ENCODE assay signal across 16 mouse cellular contexts in genomic region chr10:27344278-27344677, GRCm38 (mm10).
DNase-seq lines count a peak whose midpoint lies in the region; ATAC-seq lines count a peak whose summit lies in the region.
"Had no signal": no experiment of that assay in that cellular context is flagged by ENCODE, and none has a peak within 500 bp of the region (broad histone marks: within the 10 kb centered on the region; RNA-seq: fewer than 3 reads in every experiment).

No protein-coding gene starts in this region.

- no peak overlapping the region for H3K4me3 ChIP-seq in limb, embryonic 11.5 days (ENCODE audit: low read depth, low read length)
- no peak overlapping the region for H3K4me3 ChIP-seq in limb, embryonic 10.5 days
- H3K4me3 ChIP-seq in embryonic facial prominence, embryonic 10.5 days, result no peak overlapping the region
- H3K4me3 ChIP-seq: heart, embryonic 12.5 days; limb, embryonic 15.5 days; myocyte had no signal

- no peaks in the 10 kb centered on the region for H3K27me3 ChIP-seq in limb, embryonic 11.5 days (ENCODE audit: control insufficient read depth, insufficient read depth, low read length)
- H3K27me3 ChIP-seq in limb, embryonic 10.5 days (ENCODE audit: low read depth, poor library complexity, severe bottlenecking), result no peaks in the 10 kb centered on the region
- H3K27me3 ChIP-seq in embryonic facial prominence, embryonic 10.5 days (replicated peaks; ENCODE audit: low read depth, poor library complexity, severe bottlenecking), result no peaks in the 10 kb centered on the region
- H3K27me3 ChIP-seq: heart, embryonic 12.5 days; limb, embryonic 15.5 days had no signal

- WGBS in limb, embryonic 11.5 days, result 42% methylated on average over 7 of the region's 7 CpGs
- 47% methylated on average over 7 of the region's 7 CpGs for WGBS in limb, embryonic 10.5 days
- 43% methylated on average over 7 of the region's 7 CpGs for WGBS in embryonic facial prominence, embryonic 10.5 days

- no peaks in the 10 kb centered on the region for H3K9me3 ChIP-seq in limb, embryonic 11.5 days (ENCODE audit: control insufficient read depth, low read length)
- no peaks in the 10 kb centered on the region for H3K9me3 ChIP-seq in limb, embryonic 10.5 days (replicated peaks)
- H3K9me3 ChIP-seq in embryonic facial prominence, embryonic 10.5 days, result 0 out of 2 replicates have a peak, but pooled peaks cover 3% of the 10 kb centered on the region
- H3K9me3 ChIP-seq: heart, embryonic 12.5 days; limb, embryonic 15.5 days had no signal

- H3K9ac ChIP-seq in limb, embryonic 11.5 days (ENCODE audit: low read length), result no peak overlapping the region
- H3K9ac ChIP-seq: heart, embryonic 12.5 days; limb, embryonic 15.5 days had no signal

- H3K4me2 ChIP-seq in limb, embryonic 11.5 days (ENCODE audit: low read depth, severe bottlenecking), result no peak overlapping the region
- H3K4me2 ChIP-seq: heart, embryonic 12.5 days; limb, embryonic 15.5 days had no signal

- DNase-seq in limb, embryonic 11.5 days (ENCODE audit: low spot score), result peak; percentile 22
- DNase-seq in limb, embryonic 10.5 days (ENCODE audit: low spot score), result no peak
- peak; percentile 40 for DNase-seq in embryonic facial prominence, embryonic 10.5 days (ENCODE audit: low spot score)
- DNase-seq in mesoderm, embryonic 11.5 days (ENCODE audit: low read depth, low spot score), result peak; percentile 23
- DNase-seq in retina, embryonic 14.5 days (ENCODE audit: low spot score), result peak; percentile 54
- DNase-seq in right cerebral cortex, postnatal 10 days (ENCODE audit: low spot score in 2 of 2), result no peak
- DNase-seq in yolk sac, embryonic 10.5 days (ENCODE audit: low spot score), result no peak
- no peak for DNase-seq in cerebellum, postnatal 4 days (ENCODE audit: low spot score in 2 of 2)
- DNase-seq: adrenal gland, postnatal 36 days; gastrocnemius, postnatal 14 days; kidney, adult 9 months; lung, adult 2 months had no signal

- H3K36me3 ChIP-seq in limb, embryonic 11.5 days (ENCODE audit: control insufficient read depth, insufficient read depth, low read length), result no peaks in the 10 kb centered on the region
- H3K36me3 ChIP-seq in limb, embryonic 10.5 days, result no peaks in the 10 kb centered on the region
- H3K36me3 ChIP-seq in embryonic facial prominence, embryonic 10.5 days (replicated peaks), result no peaks in the 10 kb centered on the region
- H3K36me3 ChIP-seq: heart, embryonic 12.5 days had no signal

- no peak; the same call in 1 of the 2 replicates for ATAC-seq in limb, embryonic 11.5 days (ENCODE audit: insufficient number of reproducible peaks, low FRiP score, low TSS enrichment, low read depth)

- no peak overlapping the region for H3K27ac ChIP-seq in limb, embryonic 11.5 days (replicated peaks; ENCODE audit: low read depth, low read length)
- H3K27ac ChIP-seq in limb, embryonic 10.5 days, result no peak overlapping the region
- no peak overlapping the region for H3K27ac ChIP-seq in embryonic facial prominence, embryonic 10.5 days (replicated peaks)
- H3K27ac ChIP-seq: limb, embryonic 15.5 days; macrophage had no signal

- H3K4me1 ChIP-seq in limb, embryonic 11.5 days (ENCODE audit: control insufficient read depth, insufficient read depth, low read length), result 0 out of 2 replicates have a peak, but pooled peaks cover 2% of the 10 kb centered on the region
- peaks cover 3% of the 10 kb centered on the region; the same call in 1 of the 2 replicates for H3K4me1 ChIP-seq in limb, embryonic 10.5 days
- H3K4me1 ChIP-seq in embryonic facial prominence, embryonic 10.5 days, result 0 out of 2 replicates have a peak, but pooled peaks cover 3% of the 10 kb centered on the region
- H3K4me1 ChIP-seq: heart, embryonic 12.5 days; limb, embryonic 15.5 days had no signal

Comparison
In these comparisons a context has a peak if more than half of its experiments do, and no peak if none do; other contexts are left out.
1. DNase-seq: peak in limb, embryonic 11.5 days (single experiment), embryonic facial prominence, embryonic 10.5 days (single experiment), mesoderm, embryonic 11.5 days (single experiment) and retina, embryonic 14.5 days (single experiment); none in limb, embryonic 10.5 days (single experiment), right cerebral cortex, postnatal 10 days (0 of 2), yolk sac, embryonic 10.5 days (single experiment) and cerebellum, postnatal 4 days (0 of 2).